Mouse (Mus musculus) kidney, postnatal 36 days (tissue): ENCODE data around the gene Olfr310.

Source experiments
- DNase-seq, 2 experiments: peaks; one replicate each; pipeline ENCODE4 v3.0.0; 2021 to 2022; ENCODE audit warnings: mixed read lengths in 2 of 2

The Olfr310 gene

GRCm38 (mm10) chr7:86277072-86277471 is at the start of gene Olfr310:
Gene Olfr310 (minus strand): TSS chr7:86277172.
- no peak for DNase-seq

DNA sequence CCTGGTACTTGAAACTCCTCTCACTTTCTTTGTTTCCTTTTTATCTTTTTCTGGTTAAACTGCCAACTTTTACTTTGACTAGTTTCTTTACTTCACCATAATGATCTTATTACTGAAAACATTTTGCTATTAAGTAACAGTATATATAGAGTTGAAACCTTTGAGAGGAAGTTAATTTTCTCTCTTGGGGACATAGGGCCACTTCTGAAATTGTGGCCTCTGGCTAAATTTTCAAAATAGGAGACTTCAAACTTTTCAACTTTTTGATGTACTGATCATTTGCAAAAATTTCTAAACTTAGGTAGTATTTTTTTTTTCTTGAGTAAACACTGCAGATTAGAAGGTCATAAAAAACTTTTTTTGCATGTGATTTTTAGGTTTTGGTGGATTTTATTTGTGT is 48.6 kb upstream of the Olfr310 start, which contains the start of gene Olfr308:
Gene Olfr308 (minus strand): TSS at position 101 of the 400 bp plus-strand sequence.
- no peak for DNase-seq

DNA sequence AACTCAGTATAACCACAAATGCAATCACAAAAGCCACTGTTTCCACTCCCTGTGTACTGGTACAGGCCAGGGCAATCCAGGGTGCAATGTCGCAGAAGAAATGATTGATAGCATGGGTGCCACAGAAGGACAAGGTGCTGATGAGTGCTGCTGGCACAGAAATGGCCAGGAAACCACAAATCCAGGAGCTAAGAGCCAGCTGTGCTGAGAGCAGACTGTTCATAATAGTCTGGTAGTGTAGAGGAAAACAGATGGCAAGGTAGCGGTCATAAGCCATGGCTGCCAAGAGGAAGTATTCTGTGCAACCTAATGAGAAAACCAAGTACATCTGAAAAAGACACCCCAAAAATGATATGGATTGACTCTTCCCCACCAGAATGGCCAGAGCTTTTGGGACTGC is 44.4 kb upstream of the Olfr310 start:
- DNase-seq: no peak

GRCm38 (mm10) chr7:86313608-86314007 is 36.6 kb upstream of the Olfr310 start, which contains the start of gene Olfr309:
Gene Olfr309 (minus strand): TSS chr7:86313708.
- no peak for DNase-seq

- no peak for DNase-seq
These were observed 30.8 kb downstream of the Olfr310 start, which contains the start of gene Vmn2r76 for GRCm38 (mm10) chr7:86246208-86246607. Gene Vmn2r76 (minus strand): TSS chr7:86246308.
